Mouse (Mus musculus): ENCODE measurements around the gene Dennd5a. TPM values are rescaled to one million over a fixed set of nuclear protein-coding genes. Genes with fewer than 3 reads are reported as not detected.
"Not testable (repeated sequence)": the region's sequence is repeated elsewhere in the genome, so short reads cannot be mapped to it uniquely, and the experiment has no call there.

Gene Dennd5a
- polyA plus RNA-seq, 2 experiments: 55.3 to 112 TPM

GRCm38 (mm10) chr7:109986133-109986669 lies 25.9 kb upstream of the Dennd5a start:
- TF ChIP-seq POLR2A (IDR thresholded peaks at IDR 0.05; ENCODE audit: borderline replicate concordance, extremely low read depth, insufficient read depth, insufficient read length): peak; percentile 35; the same call in 1 of the 2 replicates
- WGBS: under 1% methylated on average over 43 of the region's 43 CpGs
- peak overlapping the region; percentile 76 for H3K4me2 ChIP-seq (replicated peaks; ENCODE audit: low read depth, low read length, severe bottlenecking)
- peaks cover 17% of the 10 kb centered on the region for H3K36me3 ChIP-seq (ENCODE audit: control insufficient read depth, insufficient read depth, low read length)
- peak overlapping the region; percentile 61 for H3K4me3 ChIP-seq (replicated peaks; ENCODE audit: low read length)
- peak overlapping the region; percentile 70 for H3K9ac ChIP-seq (ENCODE audit: low read depth, low read length, severe bottlenecking)
- ATAC-seq (ENCODE audit: low FRiP score, low read depth) (peak; percentile 98), DNase-seq (ENCODE audit: low spot score) (peak; percentile 99)
- H3K27ac ChIP-seq (replicated peaks; ENCODE audit: low read depth, low read length): peak overlapping the region; percentile 87
- no peaks in the 10 kb centered on the region for H3K27me3 ChIP-seq (ENCODE audit: control insufficient read depth, insufficient read depth, low read length)
- H3K9me3 ChIP-seq (ENCODE audit: control insufficient read depth, low read length): no peaks in the 10 kb centered on the region
- H3K4me1 ChIP-seq (ENCODE audit: control insufficient read depth, insufficient read depth, low read length): no peaks in the 10 kb centered on the region

GRCm38 (mm10) chr7:109985661-109986132 lies 25.4 kb upstream of the Dennd5a start:
- Histone ChIP-seq H3K27ac (replicated peaks; ENCODE audit: low read depth, low read length) (peak overlapping the region; percentile 26; the same call in 1 of the 2 replicates), H3K4me1 (ENCODE audit: control insufficient read depth, insufficient read depth, low read length) (no peaks in the 10 kb centered on the region), H3K27me3 (ENCODE audit: control insufficient read depth, insufficient read depth, low read length) (no peaks in the 10 kb centered on the region), H3K9ac (ENCODE audit: low read depth, low read length, severe bottlenecking) (peak overlapping the region; percentile 70), H3K9me3 (ENCODE audit: control insufficient read depth, low read length) (no peaks in the 10 kb centered on the region), H3K4me3 (replicated peaks; ENCODE audit: low read length) (peak overlapping the region; percentile 61), H3K4me2 (replicated peaks; ENCODE audit: low read depth, low read length, severe bottlenecking) (peak overlapping the region; percentile 73), H3K36me3 (ENCODE audit: control insufficient read depth, insufficient read depth, low read length) (peaks cover 19% of the 10 kb centered on the region)
- peak; percentile 25 for ATAC-seq (ENCODE audit: low FRiP score, low read depth)
- TF ChIP-seq POLR2A (IDR thresholded peaks at IDR 0.05; ENCODE audit: borderline replicate concordance, extremely low read depth, insufficient read depth, insufficient read length): no peak
- DNase-seq (ENCODE audit: low spot score): no peak
- under 1% methylated on average over 27 of the region's 27 CpGs for WGBS

GRCm38 (mm10) chr7:109984608-109985007 lies 24.3 kb upstream of the Dennd5a start:
- H3K4me2 ChIP-seq (replicated peaks; ENCODE audit: low read depth, low read length, severe bottlenecking): peak overlapping the region; percentile 73; the same call in 1 of the 2 replicates
- H3K27me3 ChIP-seq (ENCODE audit: control insufficient read depth, insufficient read depth, low read length); ATAC-seq (ENCODE audit: low FRiP score, low read depth); H3K9ac ChIP-seq (ENCODE audit: low read depth, low read length, severe bottlenecking); H3K27ac ChIP-seq (replicated peaks; ENCODE audit: low read depth, low read length); H3K4me3 ChIP-seq (replicated peaks; ENCODE audit: low read length); H3K9me3 ChIP-seq (ENCODE audit: control insufficient read depth, low read length); DNase-seq (ENCODE audit: low spot score); H3K4me1 ChIP-seq (ENCODE audit: control insufficient read depth, insufficient read depth, low read length): not testable (repeated sequence)
- 71% methylated on average over 5 of the region's 5 CpGs for WGBS
- H3K36me3 ChIP-seq (ENCODE audit: control insufficient read depth, insufficient read depth, low read length): peaks cover 29% of the 10 kb centered on the region

GRCm38 (mm10) chr7:109977131-109977530 lies 16.9 kb upstream of the Dennd5a start:
- H3K27me3 ChIP-seq (ENCODE audit: control insufficient read depth, insufficient read depth, low read length); H3K4me2 ChIP-seq (replicated peaks; ENCODE audit: low read depth, low read length, severe bottlenecking); H3K27ac ChIP-seq (replicated peaks; ENCODE audit: low read depth, low read length); H3K4me1 ChIP-seq (ENCODE audit: control insufficient read depth, insufficient read depth, low read length); H3K9me3 ChIP-seq (ENCODE audit: control insufficient read depth, low read length); H3K9ac ChIP-seq (ENCODE audit: low read depth, low read length, severe bottlenecking); DNase-seq (ENCODE audit: low spot score); ATAC-seq (ENCODE audit: low FRiP score, low read depth); H3K4me3 ChIP-seq (replicated peaks; ENCODE audit: low read length): not testable (repeated sequence)
- H3K36me3 ChIP-seq (ENCODE audit: control insufficient read depth, insufficient read depth, low read length): peaks cover 62% of the 10 kb centered on the region
- 79% methylated on average over 5 of the region's 5 CpGs for WGBS

- no peak overlapping the region for H3K27ac ChIP-seq (replicated peaks; ENCODE audit: low read depth, low read length)
- no peaks in the 10 kb centered on the region for H3K9me3 ChIP-seq (ENCODE audit: control insufficient read depth, low read length)
- H3K36me3 ChIP-seq (ENCODE audit: control insufficient read depth, insufficient read depth, low read length): peaks cover 57% of the 10 kb centered on the region
- H3K9ac ChIP-seq (ENCODE audit: low read depth, low read length, severe bottlenecking): no peak overlapping the region
- TF ChIP-seq POLR2A (IDR thresholded peaks at IDR 0.05; ENCODE audit: borderline replicate concordance, extremely low read depth, insufficient read depth, insufficient read length): no peak
- no peaks in the 10 kb centered on the region for H3K4me1 ChIP-seq (ENCODE audit: control insufficient read depth, insufficient read depth, low read length)
- no peak overlapping the region for H3K4me3 ChIP-seq (replicated peaks; ENCODE audit: low read length)
- ATAC-seq (ENCODE audit: low FRiP score, low read depth): no peak
- WGBS: 94% methylated on average over 6 of the region's 6 CpGs
- no peaks in the 10 kb centered on the region for H3K27me3 ChIP-seq (ENCODE audit: control insufficient read depth, insufficient read depth, low read length)
- no peak for DNase-seq (ENCODE audit: low spot score)
- H3K4me2 ChIP-seq (replicated peaks; ENCODE audit: low read depth, low read length, severe bottlenecking): no peak overlapping the region
These were observed 15.9 kb upstream of the Dennd5a start for GRCm38 (mm10) chr7:109975966-109976715.

Measured in limb, embryonic 14.5 days (tissue).